Mouse (Mus musculus) bone marrow macrophage, adult 2 months (primary cell): ENCODE results near the gene Aox1.

Experiments
- CTCF ChIP-seq: IDR thresholded peaks from 2 replicates; pipeline ENCODE4 v1.5.1; 2012; ENCODE audit warnings: low read depth, mild to moderate bottlenecking, low read length, moderate library complexity
- POLR2A ChIP-seq: IDR thresholded peaks from 2 replicates; pipeline ENCODE4 v1.6.1; 2012; ENCODE audit warnings: mild to moderate bottlenecking, low read depth, low read length, borderline replicate concordance

DNA sequence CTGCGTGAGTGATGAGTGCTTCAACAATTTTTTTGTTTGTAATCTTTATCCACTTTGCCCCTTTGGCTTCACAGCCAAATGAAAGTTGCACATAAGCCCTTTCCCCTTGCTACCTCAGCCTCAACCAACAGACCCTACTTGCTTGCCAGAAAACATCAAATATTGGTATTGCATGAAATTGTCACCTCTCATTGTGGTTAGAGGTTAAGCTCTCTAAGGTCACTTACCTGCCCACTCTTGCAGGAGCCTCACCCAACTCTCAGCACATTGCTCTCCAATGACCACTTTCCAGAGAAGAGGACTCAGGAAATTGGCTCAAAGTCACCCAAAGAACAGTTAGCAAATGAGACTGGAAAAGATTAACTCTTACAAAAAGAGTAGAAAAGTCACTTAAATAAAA is 41.8 kb downstream of the Aox1 start:
- TF ChIP-seq CTCF: no peak
- TF ChIP-seq POLR2A: no peak
